ENCODE assay signal across 27 mouse cellular contexts in genomic region chr8:77836902-77837489, GRCm38 (mm10).
"Had no signal": no experiment of that assay in that cellular context is flagged by ENCODE, and none has a peak within 500 bp of the region (broad histone marks: within the 10 kb centered on the region; RNA-seq: fewer than 3 reads in every experiment).

No protein-coding gene starts in this region.

- H3K9ac ChIP-seq: heart, embryonic 12.5 days; hindbrain, embryonic 12.5 days; hindbrain, embryonic 14.5 days; intestine, embryonic 15.5 days; kidney, embryonic 15.5 days; limb, embryonic 13.5 days; limb, embryonic 15.5 days; liver, embryonic 12.5 days had no signal

- H3K36me3 ChIP-seq: heart, embryonic 10.5 days; heart, embryonic 12.5 days; hindbrain, embryonic 10.5 days; hindbrain, embryonic 12.5 days; intestine, embryonic 15.5 days; kidney, embryonic 15.5 days; limb, embryonic 13.5 days; limb, embryonic 15.5 days; liver, embryonic 12.5 days had no signal

- H3K9me3 ChIP-seq: heart, embryonic 10.5 days; heart, embryonic 12.5 days; hindbrain, embryonic 10.5 days; hindbrain, embryonic 12.5 days; intestine, embryonic 15.5 days; kidney, embryonic 15.5 days; limb, embryonic 13.5 days; limb, embryonic 15.5 days; liver, embryonic 12.5 days had no signal

- H3K4me3 ChIP-seq: gastrocnemius, adult 2 months; heart, adult 2 months; heart, embryonic 10.5 days; heart, embryonic 12.5 days; hindbrain, embryonic 10.5 days; hindbrain, embryonic 12.5 days; intestine, embryonic 15.5 days; kidney, embryonic 15.5 days; limb, embryonic 13.5 days; limb, embryonic 15.5 days; liver, embryonic 12.5 days had no signal

- H3K27me3 ChIP-seq: heart, embryonic 12.5 days; hindbrain, embryonic 12.5 days; intestine, embryonic 15.5 days; kidney, embryonic 15.5 days; limb, embryonic 13.5 days; limb, embryonic 15.5 days; liver, embryonic 12.5 days had no signal

- ATAC-seq: forebrain, embryonic 16.5 days; hindbrain, embryonic 16.5 days; inflammation-experienced regulatory T-cells, adult 6 months; intestine, embryonic 15.5 days; liver, embryonic 12.5 days had no signal

- DNase-seq: gastrocnemius, adult 2 months; gastrocnemius, postnatal 10 days; gastrocnemius, postnatal 25 days; heart, adult 2 months; heart, postnatal 10 days; heart, postnatal 4 days; kidney, adult 18-20 months; kidney, adult 9 months; kidney, postnatal 14 days; kidney, postnatal 36 days; layer of hippocampus, adult 9-11 months; layer of hippocampus, postnatal 36 days; left cerebral cortex, postnatal 4 days had no signal

- H3K4me1 ChIP-seq: hindbrain, embryonic 10.5 days; hindbrain, embryonic 12.5 days; intestine, embryonic 15.5 days; liver, embryonic 12.5 days had no signal

- H3K4me2 ChIP-seq: heart, embryonic 12.5 days; hindbrain, embryonic 12.5 days; hindbrain, embryonic 14.5 days; intestine, embryonic 15.5 days; kidney, embryonic 15.5 days; limb, embryonic 13.5 days; limb, embryonic 15.5 days; liver, embryonic 12.5 days had no signal

- H3K27ac ChIP-seq: gastrocnemius, adult 2 months; heart, adult 2 months; heart, embryonic 10.5 days; hindbrain, embryonic 10.5 days; hindbrain, embryonic 12.5 days; hindbrain, embryonic 14.5 days; intestine, embryonic 15.5 days; kidney, embryonic 15.5 days; kidney, postnatal 0 days; limb, embryonic 13.5 days; limb, embryonic 15.5 days; liver, embryonic 12.5 days had no signal
